Mouse (Mus musculus): Measurements from ENCODE around the gene Cnpy1.

DNA sequence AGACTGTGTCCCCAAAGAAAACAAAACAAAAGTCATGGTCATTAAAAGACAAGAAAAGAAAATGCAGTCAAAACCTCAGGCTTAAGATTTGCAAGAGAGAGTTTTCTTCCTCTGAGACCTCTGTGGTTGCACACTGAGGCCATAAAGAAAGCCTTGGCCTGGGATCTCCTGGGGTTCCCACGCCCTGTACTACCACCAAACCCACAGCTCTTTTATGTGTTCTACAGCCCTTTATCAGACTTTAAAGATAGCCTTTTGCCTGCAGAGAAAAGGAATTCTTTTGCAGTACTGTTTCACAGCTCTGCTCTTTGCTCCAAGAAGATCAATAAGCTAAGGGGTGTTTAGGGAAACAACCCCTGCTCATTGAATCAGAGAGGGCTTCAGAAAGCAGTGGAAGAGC lies 45.0 kb upstream of the Cnpy1 start:
- TF ChIP-seq EP300 (IDR thresholded peaks at IDR 0.05; ENCODE audit: low read depth): no peak
- no peak for TF ChIP-seq CTCF (IDR thresholded peaks at IDR 0.05; ENCODE audit: low read depth)

All from liver, embryonic 14.5 days (tissue).